Mouse (Mus musculus) E14TG2a.4 (cell line): ENCODE measurements at regions not wholly inside any gene's neighbourhood (a gene's known extent, or its start where the extent isn't known, plus 50 kb on each side); places are given as distances from the start of the nearest gene placed in this dataset.

Source experiments
- CTCF ChIP-seq: conservative IDR thresholded peaks from 2 replicates; pipeline ENCODE4 v1.5.1; 2014; ENCODE audit warnings: low read length
- POU5F1 ChIP-seq: IDR thresholded peaks from 2 replicates; pipeline ENCODE4 v1.6.1; 2014; ENCODE audit warnings: low read length, borderline replicate concordance

- TF ChIP-seq CTCF (no peak), POU5F1 (no peak)
These were observed 160.7 kb upstream of the St8sia2 start for GRCm38 (mm10) chr7:74174206-74174605.
